Mouse (Mus musculus): ENCODE measurements around the gene Gas2l1.

GRCm38 (mm10) chr11:5046321-5046926 lies 18.7 kb downstream of the Gas2l1 start:
- TF ChIP-seq MAFK (IDR thresholded peaks at IDR 0.05; ENCODE audit: insufficient read depth, low read depth, low read length) (no peak), CHD2 (IDR thresholded peaks at IDR 0.05; ENCODE audit: low read depth, low read length) (no peak), ZC3H11A (IDR thresholded peaks at IDR 0.05; ENCODE audit: borderline replicate concordance, low read depth, low read length) (no peak), ZNF384 (IDR thresholded peaks at IDR 0.05; ENCODE audit: low read depth, low read length) (no peak), HCFC1 (IDR thresholded peaks at IDR 0.05; ENCODE audit: borderline replicate concordance, insufficient read depth, low read length) (no peak)

Data from ES-E14 (cell line).